Mouse (Mus musculus): ENCODE results near the gene Gm3264. TPM values are rescaled to one million over a fixed set of nuclear protein-coding genes. Genes with fewer than 3 reads are reported as not detected.
"Not testable (repeated sequence)": the region's sequence is repeated elsewhere in the genome, so short reads cannot be mapped to it uniquely, and the experiment has no call there.

Gene Gm3264
- polyA plus RNA-seq (2016; fragmentation: Nextera tagmentation; extraction: Ambion mirVana), result 1.00 and 1.2 TPM in 2 replicates

DNA sequence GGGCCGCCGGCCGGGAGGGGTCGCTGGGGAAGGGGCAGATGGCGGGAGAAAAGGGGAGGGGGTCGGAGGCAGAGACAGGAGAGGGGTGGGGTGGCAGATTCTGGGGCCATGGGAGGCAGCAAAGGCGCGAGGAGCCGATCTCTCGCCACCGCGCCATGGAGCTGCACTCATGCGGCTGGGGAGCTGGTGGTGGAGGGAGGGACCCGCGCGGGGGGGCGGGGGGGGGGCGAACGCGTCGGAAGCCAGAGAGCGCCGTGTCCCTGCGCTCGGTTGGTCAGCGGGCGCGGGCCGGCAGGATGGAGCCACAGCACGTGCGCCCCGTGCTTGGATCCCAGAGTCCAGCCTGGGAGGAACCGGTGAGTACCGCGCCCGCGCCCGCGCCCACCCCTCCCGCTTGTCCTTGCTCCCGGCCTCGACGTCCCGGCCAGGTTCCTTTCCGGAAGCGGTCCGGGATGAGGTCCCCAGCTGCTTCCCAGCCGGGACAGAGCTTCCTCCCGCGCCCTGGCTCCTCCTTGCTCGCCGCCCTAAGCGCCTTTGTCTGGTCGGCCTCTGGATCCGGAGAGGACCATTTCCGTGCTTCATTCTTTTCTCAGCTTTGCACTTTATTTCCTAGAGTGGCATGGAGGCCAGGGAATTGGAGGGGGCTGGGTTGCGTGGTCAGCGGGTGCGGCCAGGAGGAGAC, at the start of gene Gm3264:
Gene Gm3264, plus strand, starts transcription at position 278 of the 682 bp plus-strand sequence.
- peak within 1 kb of the TSS; percentile 42 for H3K4me3 ChIP-seq
- H3K36me3 ChIP-seq; H3K4me1 ChIP-seq; H3K9me3 ChIP-seq; H3K27ac ChIP-seq; ATAC-seq (ENCODE audit: insufficient number of reproducible peaks, insufficient read depth, low FRiP score, low TSS enrichment); H3K27me3 ChIP-seq: not testable (repeated sequence)
- 9% methylated on average over 25 of the region's 59 CpGs for WGBS
- peak within 1 kb of the TSS; percentile 42 for H3K9ac ChIP-seq
- H3K4me2 ChIP-seq (replicated peaks), result peak within 1 kb of the TSS; percentile 52

GRCm38 (mm10) chr14:4806421-4806820, 49.0 kb upstream of the Gm3264 start:
- H3K36me3 ChIP-seq; H3K9ac ChIP-seq; H3K4me3 ChIP-seq; ATAC-seq (ENCODE audit: insufficient number of reproducible peaks, insufficient read depth, low FRiP score, low TSS enrichment); H3K27me3 ChIP-seq; H3K4me2 ChIP-seq (replicated peaks); H3K27ac ChIP-seq; H3K4me1 ChIP-seq; H3K9me3 ChIP-seq: not testable (repeated sequence)
- WGBS, result 81% methylated on average over 6 of the region's 6 CpGs

DNA sequence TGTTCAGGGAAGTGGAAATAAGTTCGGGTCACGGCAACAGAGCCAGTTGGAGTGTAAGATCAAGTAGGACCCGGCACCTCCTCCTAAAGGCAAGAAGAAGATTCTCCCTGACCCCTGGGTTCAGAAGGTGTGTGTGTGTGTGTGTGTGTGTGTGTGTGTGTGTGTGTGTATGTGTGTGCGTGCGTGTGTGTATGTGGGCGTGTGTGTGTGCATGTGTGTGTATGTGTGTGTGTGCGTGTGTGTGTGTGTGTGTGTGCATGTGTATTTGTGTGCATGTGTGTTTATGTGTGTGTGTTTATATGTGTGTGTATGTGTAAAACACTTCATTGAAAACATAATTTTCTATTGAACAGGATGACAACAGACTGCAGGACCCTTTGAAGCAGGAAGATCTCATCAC, 33.4 kb upstream of the Gm3264 start:
- 97% methylated on average over 4 of the region's 7 CpGs for WGBS
- not testable (repeated sequence) for H3K27me3 ChIP-seq; H3K4me2 ChIP-seq (replicated peaks); H3K4me3 ChIP-seq; H3K36me3 ChIP-seq; H3K9me3 ChIP-seq; H3K4me1 ChIP-seq; H3K27ac ChIP-seq; ATAC-seq (ENCODE audit: insufficient number of reproducible peaks, insufficient read depth, low FRiP score, low TSS enrichment); H3K9ac ChIP-seq

- ATAC-seq (ENCODE audit: insufficient number of reproducible peaks, insufficient read depth, low FRiP score, low TSS enrichment); H3K4me3 ChIP-seq; H3K27me3 ChIP-seq; H3K4me1 ChIP-seq; H3K4me2 ChIP-seq (replicated peaks); H3K9me3 ChIP-seq; H3K9ac ChIP-seq; H3K36me3 ChIP-seq; H3K27ac ChIP-seq: not testable (repeated sequence)
- no CpG with 5 or more reads among the region's 4 CpGs for WGBS
Measured at GRCm38 (mm10) chr14:4837806-4838205, 17.6 kb upstream of the Gm3264 start, which contains the start of gene Gm3269. TSS of gene Gm3269 (plus strand) at chr14:4838106.

GRCm38 (mm10) chr14:4892116-4892515, 36.7 kb downstream of the Gm3264 start, which contains the start of gene Gm3278:
TSS of gene Gm3278 (plus strand) at chr14:4892416.
- not testable (repeated sequence) for H3K4me2 ChIP-seq (replicated peaks); H3K27ac ChIP-seq; H3K9ac ChIP-seq; ATAC-seq (ENCODE audit: insufficient number of reproducible peaks, insufficient read depth, low FRiP score, low TSS enrichment); H3K9me3 ChIP-seq; H3K4me1 ChIP-seq; H3K27me3 ChIP-seq; H3K36me3 ChIP-seq; H3K4me3 ChIP-seq
- WGBS, result 88% methylated on average over 1 of the region's 3 CpGs

Other genes with a start within 250 kb of the Gm3264 start
- not detected in 2 replicates for gene Gm8159, start 223.2 kb upstream of the Gm3264 start, polyA plus RNA-seq (2016; fragmentation: Nextera tagmentation; extraction: Ambion mirVana)
- gene Gm3239, start 191.4 kb upstream of the Gm3264 start, polyA plus RNA-seq (2016; fragmentation: Nextera tagmentation; extraction: Ambion mirVana), result not detected in 2 replicates
- gene Gm7876, start 146.3 kb upstream of the Gm3264 start, polyA plus RNA-seq (2016; fragmentation: Nextera tagmentation; extraction: Ambion mirVana), result not detected in 2 replicates
- 0.45 and 0.51 TPM in 2 replicates for gene Gm3252, start 128.8 kb upstream of the Gm3264 start, polyA plus RNA-seq (2016; fragmentation: Nextera tagmentation; extraction: Ambion mirVana)
- gene Gm9602, start 79.2 kb upstream of the Gm3264 start, polyA plus RNA-seq (2016; fragmentation: Nextera tagmentation; extraction: Ambion mirVana), result not detected in 2 replicates
- not detected in 2 replicates for gene Gm3269, start 17.5 kb upstream of the Gm3264 start, polyA plus RNA-seq (2016; fragmentation: Nextera tagmentation; extraction: Ambion mirVana)
- gene Gm3278, start 36.8 kb downstream of the Gm3264 start, polyA plus RNA-seq (2016; fragmentation: Nextera tagmentation; extraction: Ambion mirVana), result not detected in 2 replicates
- gene Gm8297, start 128.4 kb downstream of the Gm3264 start, polyA plus RNA-seq (2016; fragmentation: Nextera tagmentation; extraction: Ambion mirVana), result not detected in 2 replicates
- gene Gm3298, start 160.3 kb downstream of the Gm3264 start, polyA plus RNA-seq (2016; fragmentation: Nextera tagmentation; extraction: Ambion mirVana), result not detected in 2 replicates
- not detected in 2 replicates for gene 4930555G01Rik, start 195.1 kb downstream of the Gm3264 start, polyA plus RNA-seq (2016; fragmentation: Nextera tagmentation; extraction: Ambion mirVana)
- 1.6 and 1.8 TPM in 2 replicates for gene Gm8281, start 215.5 kb downstream of the Gm3264 start, polyA plus RNA-seq (2016; fragmentation: Nextera tagmentation; extraction: Ambion mirVana)

Data from embryonic facial prominence, embryonic 12.5 days (tissue).